9 mouse cellular contexts compared by ENCODE assay signal in genomic region chr2:131063404-131063864, GRCm38 (mm10). TPM values are rescaled to one million over a fixed set of nuclear protein-coding genes. Genes with fewer than 3 reads are reported as not detected.
DNase-seq lines count a peak whose midpoint lies in the region; ATAC-seq and TF ChIP-seq lines count a peak whose summit lies in the region.
"Had no signal": no experiment of that assay in that cellular context is flagged by ENCODE, and none has a peak within 500 bp of the region (broad histone marks: within the 10 kb centered on the region; RNA-seq: fewer than 3 reads in every experiment).

Adam33 (minus strand) TSS chr2:131063814.

- no peaks in the 10 kb centered on the region for H3K36me3 ChIP-seq in lung, embryonic 14.5 days (ENCODE audit: insufficient read depth)
- H3K36me3 ChIP-seq in embryonic facial prominence, embryonic 10.5 days (replicated peaks), result no peaks in the 10 kb centered on the region

- H3K4me2 ChIP-seq in lung, embryonic 14.5 days, result peak within 1 kb of the TSS; percentile 62

- peaks cover 28% of the 10 kb centered on the region; the same call in 1 of the 2 replicates for H3K27me3 ChIP-seq in lung, embryonic 14.5 days (ENCODE audit: insufficient read depth, low read length)
- H3K27me3 ChIP-seq in embryonic facial prominence, embryonic 10.5 days (replicated peaks; ENCODE audit: low read depth, poor library complexity, severe bottlenecking), result peaks cover 63% of the 10 kb centered on the region

- ATAC-seq in lung, embryonic 14.5 days (ENCODE audit: insufficient read depth), result peak; percentile 45; the same call in 1 of the 2 replicates
- no peak for ATAC-seq in erythroblast, adult 5-6 weeks (replicated peaks; ENCODE audit: low FRiP score, poor library complexity, severe bottlenecking)

- H3K27ac ChIP-seq in lung, embryonic 14.5 days (ENCODE audit: low read depth), result no peak within 1 kb of the TSS
- peak within 1 kb of the TSS; percentile 59 for H3K27ac ChIP-seq in embryonic facial prominence, embryonic 10.5 days (replicated peaks)

- DNase-seq in lung, embryonic 14.5 days, result no peak
- no peak for DNase-seq in lung, postnatal 25 days (ENCODE audit: low spot score)
- DNase-seq in embryonic facial prominence, embryonic 10.5 days (ENCODE audit: low spot score), result peak; percentile 56
- peak; percentile 47 for DNase-seq in heart, postnatal 4 days
- peak; percentile 54 for DNase-seq in lung, postnatal 10 days
- no peak for DNase-seq in right cerebral cortex, adult 18-20 months
- no peak for DNase-seq in spleen, postnatal 36 days (ENCODE audit: low spot score in 2 of 2)

- peak within 1 kb of the TSS; percentile 40 for H3K9ac ChIP-seq in lung, embryonic 14.5 days

- no peak for TF ChIP-seq CTCF in lung, embryonic 14.5 days (IDR thresholded peaks at IDR 0.05; ENCODE audit: low read depth)

- peaks cover 14% of the 10 kb centered on the region; the same call in 1 of the 2 replicates for H3K4me1 ChIP-seq in lung, embryonic 14.5 days (ENCODE audit: insufficient read depth)
- H3K4me1 ChIP-seq in embryonic facial prominence, embryonic 10.5 days, result peaks cover 37% of the 10 kb centered on the region

- 3% methylated on average over 27 of the region's 27 CpGs for WGBS in lung, embryonic 14.5 days
- 3% methylated on average over 27 of the region's 27 CpGs for WGBS in embryonic facial prominence, embryonic 10.5 days

- peak within 1 kb of the TSS; percentile 29 for H3K4me3 ChIP-seq in lung, embryonic 14.5 days (ENCODE audit: low read depth, low read length)
- peak within 1 kb of the TSS; percentile 51 for H3K4me3 ChIP-seq in embryonic facial prominence, embryonic 10.5 days

- H3K9me3 ChIP-seq in lung, embryonic 14.5 days (ENCODE audit: low read depth, low read length), result no peaks in the 10 kb centered on the region
- no peaks in the 10 kb centered on the region for H3K9me3 ChIP-seq in embryonic facial prominence, embryonic 10.5 days

RNA-seq across cellular contexts. Expression of gene Adam33, which starts in this region (rescaled TPM):
- polyA plus RNA-seq in lung, embryonic 14.5 days (2014; fragmentation: Nextera tagmentation; extraction: Ambion mirVana), result 1.9 and 4.1 TPM in 2 replicates
- polyA plus RNA-seq in embryonic facial prominence, embryonic 10.5 days (2016; fragmentation: Nextera tagmentation; extraction: Ambion mirVana), result 0.64 and 1.0 TPM in 2 replicates
- 1 to 10 TPM; 2.4 to 3.2 TPM for total RNA-seq in heart, postnatal 4 days (2021)
- total RNA-seq in erythroblast, adult 5-6 weeks (2015; ENCODE audit: low replicate concordance), result 0.38 and 1.9 TPM in 2 replicates
- 4.9 and 12.1 TPM in 2 replicates for total RNA-seq in erythroblast, adult 5-6 weeks (2017; ENCODE audit: low replicate concordance)
- total RNA-seq: neutrophil, adult 5-6 weeks had no signal

Comparison
In these comparisons a context has a peak if more than half of its experiments do, and no peak if none do; other contexts are left out.
1. DNase-seq: peak in embryonic facial prominence, embryonic 10.5 days (single experiment), heart, postnatal 4 days (single experiment) and lung, postnatal 10 days (single experiment); none in lung, embryonic 14.5 days (single experiment), lung, postnatal 25 days (single experiment), right cerebral cortex, adult 18-20 months (single experiment) and spleen, postnatal 36 days (0 of 2).